Mouse (Mus musculus): Measurements from ENCODE around the gene Lipn.

Lipn gene

GRCm38 (mm10) chr19:34066779-34067472 lies at the start of gene Lipn:
TSS of gene Lipn (plus strand) at chr19:34067358.
- DNase-seq (ENCODE audit: low spot score) = no peak

DNA sequence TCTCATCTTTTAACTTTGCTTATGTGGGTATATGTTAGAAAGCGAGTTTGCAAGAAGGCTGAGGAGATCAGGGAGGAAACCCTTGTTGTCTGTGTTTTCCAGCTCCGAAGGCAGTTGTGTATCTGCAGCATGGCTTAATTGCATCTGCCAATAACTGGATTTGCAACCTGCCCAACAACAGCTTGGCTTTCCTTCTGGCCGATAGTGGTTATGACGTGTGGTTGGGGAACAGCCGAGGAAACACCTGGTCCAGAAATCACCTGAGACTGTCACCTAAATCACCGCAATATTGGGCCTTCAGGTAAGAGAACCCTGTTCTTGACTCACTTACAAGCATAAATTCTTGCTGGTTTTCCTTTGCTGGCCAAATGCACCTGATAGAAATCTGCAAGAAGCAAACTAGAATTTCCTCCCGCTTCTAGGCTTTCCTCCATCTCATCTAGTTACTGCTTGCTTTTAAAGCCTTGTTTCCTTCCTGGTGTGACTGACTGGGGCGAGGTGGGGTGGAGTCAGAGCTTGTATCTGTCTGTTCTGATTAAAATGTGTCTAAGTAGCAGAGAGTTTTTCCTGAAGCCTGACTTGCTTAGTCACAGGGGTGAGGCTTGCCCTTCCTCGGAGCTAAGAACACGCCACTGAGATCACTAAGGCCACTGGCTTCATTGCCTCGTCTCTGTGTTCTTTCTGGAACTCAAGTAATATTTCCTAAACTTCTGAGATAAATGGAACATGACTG lies 45.6 kb upstream of the Lipn start:
- DNase-seq (ENCODE audit: low spot score) = no peak

DNA sequence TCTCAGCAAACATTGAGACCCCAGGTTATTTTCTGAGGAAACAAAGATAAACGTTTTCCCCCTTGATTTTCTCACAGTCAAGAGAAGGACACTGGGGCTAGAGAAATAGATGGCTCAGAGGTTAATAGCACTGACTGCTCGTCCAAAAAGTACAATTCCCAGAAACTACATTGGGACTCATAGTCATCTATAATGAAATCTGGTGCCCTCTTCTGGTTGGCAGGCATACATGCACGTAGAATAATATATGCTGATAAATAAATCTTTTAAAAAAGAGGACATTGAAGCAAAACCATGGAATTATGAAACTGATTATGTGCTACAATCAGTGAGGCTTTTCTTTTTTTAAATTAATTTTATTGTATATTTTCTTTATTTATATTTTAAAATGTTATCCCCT lies 44.4 kb upstream of the Lipn start:
- DNase-seq (ENCODE audit: low spot score) = no peak

- DNase-seq (ENCODE audit: low spot score) = no peak
These were observed 27.4 kb upstream of the Lipn start for GRCm38 (mm10) chr19:34039731-34040130.

DNA sequence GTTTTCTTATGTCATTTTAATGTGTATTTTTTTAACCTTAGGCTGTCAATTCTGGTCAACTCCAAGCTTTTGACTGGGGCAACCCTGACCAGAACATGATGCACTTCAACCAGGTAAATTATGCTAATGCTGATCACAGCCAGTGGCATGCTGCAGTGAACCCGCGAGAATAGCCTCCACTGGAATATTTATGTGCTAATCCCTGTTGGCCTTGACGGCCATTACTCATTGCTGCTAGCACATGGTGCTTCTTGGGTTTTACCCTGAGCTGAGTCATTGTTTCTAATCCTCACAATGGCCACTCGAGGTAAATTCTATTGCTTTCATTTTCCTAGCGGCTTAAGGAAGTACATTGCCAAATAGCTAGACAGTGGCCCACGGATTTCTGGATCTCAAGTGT lies 24.1 kb upstream of the Lipn start:
- no peak for DNase-seq (ENCODE audit: low spot score)

DNA sequence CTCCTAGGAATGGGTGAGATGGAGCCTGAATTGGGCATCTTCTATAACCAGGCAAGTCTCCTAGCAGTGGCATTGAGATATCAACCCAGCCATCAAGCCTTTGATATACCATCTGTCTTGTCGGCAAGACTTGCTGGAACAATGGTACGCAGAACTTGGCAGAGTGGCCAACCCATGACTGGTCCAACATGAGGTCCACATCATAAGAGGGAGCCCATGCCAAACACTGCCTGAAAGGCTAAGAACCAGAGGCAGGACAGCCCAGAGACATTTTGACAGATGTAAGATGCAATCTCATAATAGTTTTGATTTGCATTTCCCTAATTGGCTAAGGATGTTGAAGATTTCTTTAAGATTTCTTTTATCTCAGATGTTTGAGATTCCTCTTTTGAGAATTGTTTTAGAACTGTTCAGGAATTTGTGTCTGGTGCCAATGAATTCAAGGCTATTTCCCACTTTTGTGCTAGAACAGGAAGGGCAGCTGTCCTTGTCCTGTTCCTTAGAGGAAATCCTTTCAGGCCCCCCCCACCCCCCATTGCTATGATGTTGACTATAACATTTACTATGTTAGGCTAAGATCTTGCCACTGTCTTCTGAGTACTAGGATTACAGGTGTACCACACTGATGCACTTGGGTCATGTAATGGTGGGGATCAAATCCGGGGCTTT lies 17.7 kb upstream of the Lipn start:
- DNase-seq (ENCODE audit: low spot score) = no peak

GRCm38 (mm10) chr19:34051502-34051901 lies 15.7 kb upstream of the Lipn start:
- no peak for DNase-seq (ENCODE audit: low spot score)

GRCm38 (mm10) chr19:34063547-34063946 lies 3.6 kb upstream of the Lipn start:
- DNase-seq (ENCODE audit: low spot score) = no peak

GRCm38 (mm10) chr19:34064059-34064458 lies 3.1 kb upstream of the Lipn start:
- DNase-seq (ENCODE audit: low spot score) = no peak

- DNase-seq (ENCODE audit: low spot score) = no peak
These were observed 7.1 kb downstream of the Lipn start for GRCm38 (mm10) chr19:34074239-34074638.

DNA sequence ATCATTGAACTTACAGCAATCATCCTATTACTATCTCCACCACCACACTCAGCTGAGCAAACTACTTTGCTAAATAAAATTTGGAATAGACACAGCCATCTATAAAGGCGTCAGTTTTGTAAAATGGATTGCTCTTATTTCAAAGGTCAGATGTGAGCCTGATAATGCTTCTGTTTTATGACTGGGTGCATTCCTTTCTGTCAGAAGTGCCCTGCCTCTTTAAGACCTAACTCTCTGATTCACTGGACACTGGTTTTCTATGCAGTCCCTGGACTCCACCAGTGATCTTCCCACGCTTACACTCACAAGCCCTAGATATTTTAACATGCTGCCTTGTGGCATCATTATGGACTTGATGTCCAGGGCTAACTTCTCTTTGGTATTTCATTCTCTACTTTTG lies 11.0 kb downstream of the Lipn start:
- DNase-seq (ENCODE audit: low spot score) = no peak

DNA sequence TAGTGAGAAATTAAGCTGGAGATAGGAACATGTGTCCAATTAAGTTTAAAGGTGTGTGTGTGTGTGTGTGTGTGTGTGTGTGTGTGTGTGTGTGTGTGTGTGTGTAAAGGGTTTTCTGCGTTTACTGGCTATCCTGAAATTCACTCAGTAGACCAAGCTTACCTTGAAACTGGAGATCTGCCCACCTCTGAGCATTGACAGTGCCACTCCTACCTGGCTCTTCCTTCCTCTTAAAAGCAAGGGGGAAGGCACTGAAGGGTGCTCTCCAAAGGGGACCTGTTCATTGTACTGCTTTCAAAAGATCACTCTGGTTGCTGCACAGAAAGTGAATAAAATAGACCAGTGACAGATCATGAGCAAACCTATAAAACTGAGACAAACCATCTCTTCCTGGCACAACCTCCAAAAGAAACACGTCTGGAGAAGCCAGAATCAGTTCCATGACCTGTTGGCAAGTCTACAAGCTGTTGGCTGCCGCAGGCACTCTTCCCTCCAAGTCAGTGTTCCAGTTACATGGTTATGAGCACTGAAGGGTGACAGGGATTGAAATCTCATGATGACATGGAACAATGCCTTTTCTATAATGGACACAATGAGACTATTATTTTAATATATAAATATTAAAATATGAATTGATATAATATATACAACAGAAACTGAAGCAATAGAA lies 22.0 kb downstream of the Lipn start:
- no peak for DNase-seq (ENCODE audit: low spot score)

DNA sequence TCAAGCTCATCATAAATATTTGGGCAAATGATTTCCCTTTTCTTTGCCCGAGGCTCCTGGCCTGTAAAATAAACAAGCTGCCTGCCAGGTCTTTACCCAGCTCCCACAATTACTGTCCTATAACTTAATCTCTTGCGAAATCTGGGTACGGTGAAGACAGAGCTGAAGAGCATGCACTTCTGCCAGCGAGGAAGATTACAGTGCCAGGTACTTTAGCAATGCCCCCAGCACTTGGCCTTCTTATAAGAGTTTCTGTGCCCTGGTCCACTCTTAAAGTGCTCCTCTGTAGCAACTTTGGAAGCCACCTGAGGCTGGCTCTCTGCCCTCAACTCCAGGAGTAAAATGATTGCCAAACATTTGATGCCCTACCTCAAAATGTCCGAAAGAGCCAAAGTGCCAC lies 28.2 kb downstream of the Lipn start:
- no peak for DNase-seq (ENCODE audit: low spot score)

DNA sequence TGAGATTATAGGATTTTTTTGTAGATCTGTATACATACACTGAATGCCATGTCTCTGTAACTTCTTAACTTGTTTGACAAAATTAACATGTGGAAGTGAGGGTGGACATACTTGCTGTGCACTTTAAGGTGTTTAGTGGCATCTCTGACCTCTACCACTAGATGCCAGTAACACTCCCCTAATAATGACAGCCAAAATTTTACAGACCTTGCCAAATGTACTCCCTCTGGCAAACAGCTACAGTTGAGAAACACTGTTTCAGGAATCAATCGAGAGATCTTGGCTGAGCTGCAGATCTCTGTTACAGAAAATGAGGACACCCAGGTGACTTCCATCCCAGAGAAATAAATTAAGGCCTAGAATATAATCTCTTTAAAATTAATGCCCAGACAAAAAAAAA lies 29.1 kb downstream of the Lipn start:
- DNase-seq (ENCODE audit: low spot score) = no peak

DNA sequence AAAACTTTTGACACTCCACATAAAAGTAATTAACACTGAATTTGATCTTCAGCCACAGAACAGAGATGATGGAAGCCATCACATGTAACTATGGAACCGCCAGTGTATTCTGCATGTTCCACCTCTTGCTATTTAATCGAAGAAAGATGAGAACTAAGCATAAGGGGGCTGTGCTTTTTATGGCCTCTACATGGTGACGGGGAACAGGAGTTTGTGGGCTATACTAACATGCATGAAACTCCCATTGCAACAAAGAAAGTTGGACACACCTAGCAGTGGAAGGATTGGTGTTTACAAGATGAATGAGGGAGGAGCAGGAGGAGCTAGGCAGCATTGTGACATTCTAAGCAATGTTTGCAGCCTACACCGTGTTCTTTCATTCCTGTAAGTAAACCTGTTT lies 33.5 kb downstream of the Lipn start, which contains the start of gene Lipm:
Gene Lipm (plus strand): TSS at position 301 of the 400 bp plus-strand sequence.
- DNase-seq (ENCODE audit: low spot score) = no peak

DNA sequence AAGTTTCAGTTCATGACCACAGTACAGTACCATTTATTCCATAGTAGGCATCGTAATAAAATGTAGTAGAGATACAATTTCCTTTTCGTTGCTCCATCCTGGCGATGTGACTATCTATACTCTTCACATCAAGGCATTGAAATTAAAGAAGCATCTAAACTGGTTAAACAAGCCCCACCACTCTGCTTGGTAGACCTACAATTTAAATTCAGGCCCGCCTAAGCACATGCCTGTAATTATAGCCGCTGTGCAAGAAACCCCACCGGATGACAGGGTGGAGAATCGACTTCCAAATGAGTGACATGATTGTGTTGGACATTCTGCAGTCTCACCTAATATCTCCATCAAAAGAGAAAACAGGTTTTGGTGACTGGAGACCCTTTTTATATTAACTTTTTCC lies 34.7 kb downstream of the Lipn start:
- DNase-seq (ENCODE audit: low spot score) = no peak

DNA sequence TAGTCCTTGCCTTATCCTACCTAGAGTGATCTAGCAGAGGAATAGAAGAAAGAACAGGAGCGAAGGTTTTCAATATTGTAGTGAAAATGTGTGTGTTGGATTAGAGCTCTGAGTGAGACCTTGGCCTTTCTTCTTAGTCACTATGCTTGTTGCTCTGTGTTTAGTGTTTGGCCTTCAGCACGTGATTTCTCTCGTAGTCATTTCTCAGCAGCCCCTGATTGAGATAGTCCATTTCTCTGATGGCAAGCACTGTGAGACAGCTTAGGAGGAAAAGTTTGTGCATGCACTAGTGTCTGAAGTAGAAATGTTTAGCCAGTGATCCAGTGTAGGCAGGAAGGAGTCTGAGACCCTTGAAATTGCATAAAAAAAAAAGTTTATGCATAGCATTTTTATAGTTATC lies 37.7 kb downstream of the Lipn start:
- DNase-seq (ENCODE audit: low spot score) = no peak

- DNase-seq (ENCODE audit: low spot score) = no peak
These were observed 51.9 kb downstream of the Lipn start for GRCm38 (mm10) chr19:34119102-34119501.

DNA sequence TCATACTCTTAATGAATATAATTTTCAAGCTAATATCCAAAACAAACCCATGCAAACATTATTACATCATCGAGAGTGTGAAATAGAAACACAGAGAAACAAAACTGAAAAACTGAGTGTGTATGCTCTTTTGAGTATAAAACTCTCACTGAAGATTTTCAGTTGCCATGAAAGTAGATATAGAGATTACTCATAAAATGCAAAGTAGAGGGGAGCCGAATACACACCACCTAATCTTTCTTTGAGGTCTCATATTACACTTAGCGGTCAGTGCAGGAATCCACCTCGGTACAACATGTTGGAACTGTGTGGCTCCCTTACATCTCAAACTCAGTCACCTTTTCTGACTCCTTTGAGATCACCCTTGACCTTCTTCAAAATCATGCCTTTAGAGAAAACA lies 52.5 kb downstream of the Lipn start:
- no peak for DNase-seq (ENCODE audit: low spot score)

DNA sequence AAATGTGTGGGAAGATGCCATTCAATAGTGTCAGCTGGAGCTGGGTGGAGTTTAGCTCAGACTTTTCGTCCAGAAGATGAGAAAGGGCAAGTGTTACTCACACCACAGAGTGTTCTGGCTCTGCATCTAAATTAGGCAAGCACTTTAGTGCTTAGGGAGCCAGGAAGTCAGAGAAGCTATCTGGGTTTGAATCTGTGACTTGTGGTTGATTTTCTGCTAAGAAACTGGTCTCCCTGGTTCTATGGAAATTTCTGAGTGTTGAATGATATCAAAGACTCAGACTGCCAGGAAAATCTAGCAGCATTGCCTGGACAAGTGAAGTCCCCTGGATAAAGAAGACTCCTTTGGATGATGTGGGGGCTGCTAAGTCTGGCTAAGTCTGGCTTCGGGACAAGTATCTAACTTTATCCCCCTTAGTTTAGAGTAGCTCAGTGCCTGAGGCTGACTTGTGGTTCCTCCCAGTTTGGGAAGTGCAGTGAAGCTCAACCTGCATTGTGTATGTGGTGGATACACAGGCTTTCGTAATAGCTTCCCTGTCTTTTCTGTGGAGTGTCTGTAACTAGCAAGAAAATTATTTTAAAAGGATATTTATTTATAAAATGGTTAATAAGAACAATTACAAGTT lies 53.1 kb downstream of the Lipn start:
- DNase-seq (ENCODE audit: low spot score) = no peak

Measured in spleen, adult 12 weeks (tissue).